Comparison of ENCODE assay signal across 8 mouse cellular contexts in genomic region chr9:21152715-21153114, GRCm38 (mm10). TPM values are rescaled to one million over a fixed set of nuclear protein-coding genes. Genes with fewer than 3 reads are reported as not detected.
DNase-seq lines count a peak whose midpoint lies in the region; ATAC-seq and TF ChIP-seq lines count a peak whose summit lies in the region.

No protein-coding gene starts in this region.

- no peak overlapping the region for H3K27ac ChIP-seq in ES-E14 (ENCODE audit: insufficient read depth, low read depth, low read length, poor library complexity, severe bottlenecking)
- no peak overlapping the region for H3K27ac ChIP-seq in forebrain, embryonic 14.5 days (ENCODE audit: low read depth, low read length)
- peak overlapping the region; percentile 71; the same call in 1 of the 2 replicates for H3K27ac ChIP-seq in intestine, embryonic 15.5 days
- H3K27ac ChIP-seq in limb, embryonic 10.5 days = no peak overlapping the region; the same call in 1 of the 2 replicates

- peak overlapping the region; percentile 36; the same call in 1 of the 2 replicates for H3K9ac ChIP-seq in ES-E14 (ENCODE audit: insufficient read depth, low read depth, low read length, poor library complexity, severe bottlenecking)
- no peak overlapping the region for H3K9ac ChIP-seq in forebrain, embryonic 14.5 days (ENCODE audit: low read length)
- H3K9ac ChIP-seq in intestine, embryonic 15.5 days = peak overlapping the region; percentile 45

- H3K9me3 ChIP-seq in ES-E14 (ENCODE audit: control insufficient read depth, insufficient read depth, low read depth, low read length) = no peaks in the 10 kb centered on the region
- H3K9me3 ChIP-seq in forebrain, embryonic 14.5 days (replicated peaks; ENCODE audit: control insufficient read depth, low read length) = no peaks in the 10 kb centered on the region
- no peaks in the 10 kb centered on the region for H3K9me3 ChIP-seq in intestine, embryonic 15.5 days
- H3K9me3 ChIP-seq in limb, embryonic 10.5 days (replicated peaks) = no peaks in the 10 kb centered on the region

- DNase-seq in 416B (ENCODE audit: low read depth) (peak; percentile 67), ES-E14 (ENCODE audit: low read depth, low spot score) (no peak)
- peak; percentile 64 for DNase-seq in forebrain, embryonic 14.5 days (ENCODE audit: low spot score)
- peak; percentile 71 for DNase-seq in limb, embryonic 10.5 days (ENCODE audit: low spot score)
- peak; percentile 54 for DNase-seq in mesoderm, embryonic 11.5 days (ENCODE audit: low read depth, low spot score)
- DNase-seq in splenic B cell, adult 2 months (ENCODE audit: low read depth, low spot score) = peak; percentile 73
- no peak for DNase-seq in adrenal gland, postnatal 4 days (ENCODE audit: low spot score in 2 of 2)

- H3K4me2 ChIP-seq in forebrain, embryonic 14.5 days (ENCODE audit: low read length) = peak overlapping the region; percentile 37
- peak overlapping the region; percentile 94 for H3K4me2 ChIP-seq in intestine, embryonic 15.5 days (replicated peaks)

- peak overlapping the region; percentile 9 to 49; a peak in 3 of 4 replicates for H3K4me3 ChIP-seq in ES-E14 (ENCODE audit: insufficient read depth in 1 of 2, low read depth in 1 of 2, low read length in 2 of 2, poor library complexity in 1 of 2, severe bottlenecking in 1 of 2)
- no peak overlapping the region for H3K4me3 ChIP-seq in forebrain, embryonic 14.5 days (ENCODE audit: low read depth, low read length)
- H3K4me3 ChIP-seq in intestine, embryonic 15.5 days (replicated peaks) = peak overlapping the region; percentile 38
- H3K4me3 ChIP-seq in limb, embryonic 10.5 days = peak overlapping the region; percentile 51

- H3K36me3 ChIP-seq in ES-E14 (ENCODE audit: control insufficient read depth, insufficient read depth, low read length, poor library complexity, severe bottlenecking) = peaks cover 3% of the 10 kb centered on the region
- H3K36me3 ChIP-seq in forebrain, embryonic 14.5 days (ENCODE audit: control insufficient read depth, insufficient read depth, low read length) = no peaks in the 10 kb centered on the region
- H3K36me3 ChIP-seq in intestine, embryonic 15.5 days = no peaks in the 10 kb centered on the region
- peaks cover 7% of the 10 kb centered on the region for H3K36me3 ChIP-seq in limb, embryonic 10.5 days
- no peaks in the 10 kb centered on the region for H3K36me3 ChIP-seq in splenic B cell, adult 2 months (ENCODE audit: control insufficient read depth, insufficient read depth, low read length, poor library complexity, severe bottlenecking)

- in situ Hi-C loops in ES-E14 (cut with MboI; ENCODE audit: low sequenced_read_pairs in 2 of 2, unreplicated experiment in 2 of 2) = no loop called here

- no peaks in the 10 kb centered on the region; the same call in 1 of the 2 replicates for H3K27me3 ChIP-seq in forebrain, embryonic 14.5 days (replicated peaks; ENCODE audit: control insufficient read depth, insufficient read depth, low read length)
- H3K27me3 ChIP-seq in intestine, embryonic 15.5 days (replicated peaks) = no peaks in the 10 kb centered on the region
- H3K27me3 ChIP-seq in limb, embryonic 10.5 days (ENCODE audit: low read depth, poor library complexity, severe bottlenecking) = no peaks in the 10 kb centered on the region
- H3K27me3 ChIP-seq in splenic B cell, adult 2 months (ENCODE audit: control insufficient read depth, insufficient read depth, low read length, poor library complexity, severe bottlenecking) = no peaks in the 10 kb centered on the region

- peaks cover 2 to 11% of the 10 kb centered on the region in 2 experiments; a peak in 3 of 4 replicates for H3K4me1 ChIP-seq in ES-E14 (ENCODE audit: control insufficient read depth in 2 of 2, insufficient read depth in 2 of 2, low read length in 2 of 2, poor library complexity in 1 of 2)
- H3K4me1 ChIP-seq in forebrain, embryonic 14.5 days (ENCODE audit: control insufficient read depth, insufficient read depth, low read length) = peaks cover 14% of the 10 kb centered on the region
- H3K4me1 ChIP-seq in intestine, embryonic 15.5 days (replicated peaks) = peaks cover 37% of the 10 kb centered on the region
- H3K4me1 ChIP-seq in limb, embryonic 10.5 days = peaks cover 42% of the 10 kb centered on the region

- no peak; the same call in 1 of the 2 replicates for ATAC-seq in forebrain, embryonic 14.5 days
- peak; percentile 19 for ATAC-seq in intestine, embryonic 15.5 days

- 6% methylated on average over 11 of the region's 11 CpGs for WGBS in forebrain, embryonic 14.5 days
- 3% methylated on average over 11 of the region's 11 CpGs for WGBS in intestine, embryonic 15.5 days
- 4% methylated on average over 11 of the region's 11 CpGs for WGBS in limb, embryonic 10.5 days

TF ChIP-seq in ES-E14, 5 proteins besides CTCF, POLR2A, EP300 and RAD21:
- TF ChIP-seq ZNF384 (IDR thresholded peaks at IDR 0.05; ENCODE audit: low read depth, low read length) (no peak), HCFC1 (IDR thresholded peaks at IDR 0.05; ENCODE audit: borderline replicate concordance, insufficient read depth, low read length) (no peak), CHD2 (IDR thresholded peaks at IDR 0.05; ENCODE audit: low read depth, low read length) (no peak), ZC3H11A (IDR thresholded peaks at IDR 0.05; ENCODE audit: borderline replicate concordance, low read depth, low read length) (no peak), MAFK (IDR thresholded peaks at IDR 0.05; ENCODE audit: insufficient read depth, low read depth, low read length) (no peak)

RNA-seq across cellular contexts. Expression of gene Cdc37, which starts 2.9 kb away (rescaled TPM):
- total RNA-seq in ES-E14 (2012; rRNA removed) = 118 and 165 TPM in 2 replicates
- 222 and 247 TPM in 2 replicates for polyA plus RNA-seq in forebrain, embryonic 14.5 days (2014; fragmentation: Nextera tagmentation; extraction: Ambion mirVana)
- 276 and 280 TPM in 2 replicates for polyA plus RNA-seq in intestine, embryonic 15.5 days (2015; fragmentation: Nextera tagmentation; extraction: Ambion mirVana)
- polyA plus RNA-seq in limb, embryonic 10.5 days (2016; fragmentation: Nextera tagmentation; extraction: Ambion mirVana) = 434 and 487 TPM in 2 replicates
- 100 to 1,000 TPM; 174 to 190 TPM for total RNA-seq in adrenal gland, postnatal 4 days (2021)

RNA-seq across cellular contexts. Expression of gene Pde4a, which starts 12.8 kb away (rescaled TPM):
- 3.2 and 4.9 TPM in 2 replicates for total RNA-seq in ES-E14 (2012; rRNA removed)
- 17.3 and 22.4 TPM in 2 replicates for polyA plus RNA-seq in forebrain, embryonic 14.5 days (2014; fragmentation: Nextera tagmentation; extraction: Ambion mirVana)
- polyA plus RNA-seq in intestine, embryonic 15.5 days (2015; fragmentation: Nextera tagmentation; extraction: Ambion mirVana) = 6.0 and 6.8 TPM in 2 replicates
- 3.6 and 4.5 TPM in 2 replicates for polyA plus RNA-seq in limb, embryonic 10.5 days (2016; fragmentation: Nextera tagmentation; extraction: Ambion mirVana)
- total RNA-seq in adrenal gland, postnatal 4 days (2021) = 10 to 100 TPM in 1 of 2 experiments, 1 to 10 TPM in 1; 9.7 to 10.6 TPM

RNA-seq across cellular contexts. Expression of gene Tyk2, which starts 21.7 kb away (rescaled TPM):
- 16.8 and 20.9 TPM in 2 replicates for total RNA-seq in ES-E14 (2012; rRNA removed)
- 5.0 and 6.2 TPM in 2 replicates for polyA plus RNA-seq in forebrain, embryonic 14.5 days (2014; fragmentation: Nextera tagmentation; extraction: Ambion mirVana)
- 13.6 and 15.7 TPM in 2 replicates for polyA plus RNA-seq in intestine, embryonic 15.5 days (2015; fragmentation: Nextera tagmentation; extraction: Ambion mirVana)
- polyA plus RNA-seq in limb, embryonic 10.5 days (2016; fragmentation: Nextera tagmentation; extraction: Ambion mirVana) = 11.5 and 15.3 TPM in 2 replicates
- total RNA-seq in adrenal gland, postnatal 4 days (2021) = 10 to 100 TPM; 18.9 to 19.2 TPM

Comparison
In these comparisons a context has a peak if more than half of its experiments do, and no peak if none do; other contexts are left out.
1. DNase-seq: peak in 416B (single experiment), forebrain, embryonic 14.5 days (single experiment), limb, embryonic 10.5 days (single experiment), mesoderm, embryonic 11.5 days (single experiment) and splenic B cell, adult 2 months (single experiment); none in ES-E14 (single experiment) and adrenal gland, postnatal 4 days (0 of 2).